Mouse (Mus musculus) liver, embryonic 14.5 days (tissue): ENCODE data around the gene Map7. TPM values are rescaled to one million over a fixed set of nuclear protein-coding genes. Genes with fewer than 3 reads are reported as not detected.
A peak's percentile ranks its signal among the peaks of the same experiment; 100 is the strongest.

ENCODE experiments used
- ATAC-seq: fragments of 200-750 bp; cut with Nextera tagmentation; 2 replicates; pipeline ENCODE4 v1.8.0; 2017; ENCODE audit warnings: moderate number of reproducible peaks, mild to moderate bottlenecking, moderate library complexity; ENCODE audit not compliant: insufficient read depth
- DNase-seq, 3 experiments: peaks; one replicate each; pipeline ENCODE4 v3.0.0-alpha.2; 2012 to 2013; ENCODE audit warnings: low read depth in 3 of 3, low spot score in 3 of 3
- H3K27ac ChIP-seq: fragments of 300-500 bp; sonication (generic); 2 replicates; pipeline ENCODE4 v1.5.1; 2014; ENCODE audit warnings: moderate library complexity, mild to moderate bottlenecking, control low read depth, inconsistent platforms
- H3K27me3 ChIP-seq: fragments of 300-500 bp; sonication (generic); 2 replicates; pipeline ENCODE4 v1.6.1; 2014; ENCODE audit warnings: mild to moderate bottlenecking, low read length, moderate library complexity; ENCODE audit not compliant: control insufficient read depth, insufficient read depth
- H3K36me3 ChIP-seq: fragments of 300-500 bp; sonication (generic); replicated peaks from 2 replicates; pipeline ENCODE4 v1.6.1; 2014; ENCODE audit warnings: low read depth; ENCODE audit not compliant: control insufficient read depth, insufficient read depth
- H3K4me1 ChIP-seq, 2 experiments: fragments of 200-500 bp in 1 of 2; fragments of 300-500 bp in 1 of 2; sonication (generic) in 1 of 2; replicated peaks; 2 replicates each; pipeline ENCODE4 v1.6.1; 2012 to 2014; ENCODE audit warnings: antibody characterized with exemption in 1 of 2, inconsistent platforms in 1 of 2, low read length in 1 of 2; ENCODE audit not compliant: control insufficient read depth in 2 of 2, insufficient read depth in 2 of 2
- H3K4me2 ChIP-seq: fragments of 300-500 bp; sonication (generic); 2 replicates; pipeline ENCODE4 v1.6.1; 2014; ENCODE audit warnings: low read depth, mild to moderate bottlenecking, control low read depth, moderate library complexity
- H3K4me3 ChIP-seq, 2 experiments: fragments of 200-500 bp in 1 of 2; fragments of 300-500 bp in 1 of 2; sonication (generic) in 1 of 2; 2 replicates each; pipeline ENCODE4 v1.5.1; 2012 to 2014; ENCODE audit warnings: low read depth in 2 of 2, low read length in 2 of 2, mild to moderate bottlenecking in 2 of 2, control low read depth in 1 of 2, inconsistent platforms in 1 of 2, moderate library complexity in 1 of 2; ENCODE audit not compliant: insufficient read depth in 1 of 2
- H3K9ac ChIP-seq: fragments of 300-500 bp; sonication (generic); replicated peaks from 2 replicates; pipeline ENCODE4 v1.6.1; 2014; ENCODE audit warnings: mild to moderate bottlenecking, control low read depth, moderate library complexity
- H3K9me3 ChIP-seq: fragments of 300-500 bp; sonication (generic); 2 replicates; pipeline ENCODE4 v1.6.1; 2016; ENCODE audit warnings: low read length, mixed read lengths; ENCODE audit not compliant: control insufficient read depth
- CTCF ChIP-seq: IDR thresholded peaks from 2 replicates; pipeline ENCODE4 v1.5.1; 2016; ENCODE audit warnings: antibody characterized with exemption, low read depth, control low read depth
- EP300 ChIP-seq: IDR thresholded peaks from 2 replicates; pipeline ENCODE4 v1.6.1; 2016; ENCODE audit warnings: antibody characterized with exemption, low read depth
- WGBS: fragments of 180-500 bp; shearing (Covaris S2); extraction: QIAGEN DNeasy Blood & Tissue Kit; methylation state at CpG from one replicate; pipeline ENCODE4 v1.1.7; 2014; ENCODE audit not compliant: insufficient replicate concordance; 5-methylcytosine and 5-hydroxymethylcytosine counted together
- polyA plus RNA-seq, 2 experiments: library from polyadenylated mRNA; depleted of rRNA in 1 of 2; stranded (reverse) in 1 of 2; unstranded in 1 of 2; fragments of >200 nt; fragmentation: Nextera tagmentation in 1 of 2; extraction: Ambion mirVana in 1 of 2; gene quantifications; 2 replicates each; pipeline versions ENCODE4 v1.2.1 to v1.2.3; 2012 to 2014

Gene Map7
- polyA plus RNA-seq, 2 experiments = 2.2 to 2.3 TPM

DNA sequence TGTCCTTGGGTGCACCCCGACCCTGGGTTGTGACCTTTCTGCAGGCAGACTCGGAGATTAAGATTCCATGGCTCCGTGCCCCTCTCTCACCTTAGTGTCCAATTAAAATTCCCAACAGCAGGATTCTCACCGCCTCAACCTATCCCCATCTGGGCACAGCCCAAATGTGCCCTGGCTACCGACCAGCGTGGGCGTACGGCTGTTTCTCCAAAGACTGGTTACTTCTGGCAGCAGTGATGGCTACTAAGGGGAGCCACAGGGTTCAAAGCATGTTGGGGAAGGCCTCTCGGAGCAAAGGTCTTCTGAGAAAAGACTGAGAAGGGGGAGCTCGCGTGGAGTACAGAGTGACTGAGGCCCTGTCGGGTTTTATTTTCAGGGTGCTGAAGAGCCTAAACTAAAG, 23.7 kb upstream of the Map7 start:
- Histone ChIP-seq H3K4me3 (no peak overlapping the region), H3K36me3 (no peaks in the 10 kb centered on the region), H3K27ac (no peak overlapping the region), H3K9me3 (no peaks in the 10 kb centered on the region), H3K9ac (no peak overlapping the region), H3K4me1 (0 out of 4 replicates have a peak, but pooled peaks cover 0 to 2% of the 10 kb centered on the region in 2 experiments), H3K27me3 (no peaks in the 10 kb centered on the region), H3K4me2 (no peak overlapping the region)
- 75% methylated on average over 12 of the region's 12 CpGs for WGBS
- ATAC-seq (no peak), DNase-seq (no peak)
- no peak for TF ChIP-seq EP300
- TF ChIP-seq CTCF = no peak

DNA sequence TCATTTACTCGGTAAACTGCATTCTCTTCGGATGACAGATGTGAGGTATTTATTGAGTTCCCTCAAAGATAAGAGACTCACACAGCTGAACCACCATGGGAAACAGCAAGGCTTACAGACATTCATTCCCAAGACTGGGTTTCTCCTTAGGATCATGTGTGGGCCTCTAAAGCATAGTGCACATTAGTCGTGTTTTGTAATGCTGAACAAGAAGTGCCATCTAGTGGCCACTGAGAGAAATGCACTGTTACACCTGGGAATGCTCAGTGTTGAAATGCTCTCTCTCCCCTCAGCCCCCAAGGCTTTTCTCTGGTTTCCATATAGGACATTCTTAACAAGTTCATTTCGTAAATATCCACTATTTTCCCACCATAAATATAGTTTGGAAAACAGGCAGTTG, 23.0 kb upstream of the Map7 start:
- no peak for TF ChIP-seq EP300
- TF ChIP-seq CTCF = peak; percentile 85
- H3K4me1 ChIP-seq = 0 out of 4 replicates have a peak, but pooled peaks cover 0 to 2% of the 10 kb centered on the region in 2 experiments
- no peaks in the 10 kb centered on the region for H3K27me3 ChIP-seq
- H3K4me3 ChIP-seq = no peak overlapping the region
- no peak overlapping the region for H3K9ac ChIP-seq
- no peak for DNase-seq
- no peak for ATAC-seq
- 42% methylated on average over 4 of the region's 4 CpGs for WGBS
- H3K36me3 ChIP-seq = no peaks in the 10 kb centered on the region
- H3K27ac ChIP-seq = no peak overlapping the region
- no peak overlapping the region for H3K4me2 ChIP-seq
- H3K9me3 ChIP-seq = no peaks in the 10 kb centered on the region

DNA sequence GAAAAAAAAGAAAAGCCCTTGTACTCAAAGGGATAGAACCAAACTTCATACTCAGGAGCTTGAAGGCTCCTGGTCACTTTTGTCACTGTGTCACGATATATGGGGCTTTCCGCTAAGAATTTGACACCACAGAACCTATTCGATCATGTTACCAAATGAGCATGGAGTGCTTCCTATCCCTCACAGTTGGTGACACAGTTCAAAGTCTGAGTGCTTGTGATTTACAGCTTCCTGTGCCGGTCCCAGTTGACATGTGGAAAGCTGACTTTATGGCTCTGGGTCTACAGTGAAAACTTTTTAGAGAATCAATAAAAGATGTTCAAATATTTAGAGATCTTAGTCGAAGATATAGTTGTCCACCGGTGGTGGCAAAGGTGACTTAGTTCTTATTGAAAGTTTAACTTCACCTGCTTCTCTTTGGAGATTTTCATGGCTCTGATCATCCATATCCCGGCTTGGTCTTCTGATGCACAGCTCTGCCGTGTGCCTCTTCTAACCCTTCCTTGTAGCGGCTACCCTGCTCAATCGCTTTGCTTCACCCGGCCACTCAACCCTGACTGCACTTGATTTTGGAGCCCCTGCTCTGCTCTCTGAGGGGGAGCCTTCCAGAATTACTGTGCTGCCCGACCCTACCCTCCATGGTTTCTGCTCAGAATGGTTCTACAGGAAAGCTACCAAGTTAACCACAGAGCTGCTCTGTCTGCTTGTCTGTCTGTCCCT, 15.2 kb upstream of the Map7 start:
- DNase-seq = no peak
- Histone ChIP-seq H3K9ac (no peak overlapping the region), H3K27me3 (no peaks in the 10 kb centered on the region), H3K4me3 (no peak overlapping the region), H3K9me3 (no peaks in the 10 kb centered on the region), H3K36me3 (no peaks in the 10 kb centered on the region), H3K27ac (no peak overlapping the region), H3K4me2 (no peak overlapping the region), H3K4me1 (peaks cover 2 to 12% of the 10 kb centered on the region in 2 experiments; a peak in 3 of 4 replicates)
- TF ChIP-seq EP300 (no peak), CTCF (no peak)
- 52% methylated on average over 12 of the region's 12 CpGs for WGBS
- ATAC-seq = no peak

DNA sequence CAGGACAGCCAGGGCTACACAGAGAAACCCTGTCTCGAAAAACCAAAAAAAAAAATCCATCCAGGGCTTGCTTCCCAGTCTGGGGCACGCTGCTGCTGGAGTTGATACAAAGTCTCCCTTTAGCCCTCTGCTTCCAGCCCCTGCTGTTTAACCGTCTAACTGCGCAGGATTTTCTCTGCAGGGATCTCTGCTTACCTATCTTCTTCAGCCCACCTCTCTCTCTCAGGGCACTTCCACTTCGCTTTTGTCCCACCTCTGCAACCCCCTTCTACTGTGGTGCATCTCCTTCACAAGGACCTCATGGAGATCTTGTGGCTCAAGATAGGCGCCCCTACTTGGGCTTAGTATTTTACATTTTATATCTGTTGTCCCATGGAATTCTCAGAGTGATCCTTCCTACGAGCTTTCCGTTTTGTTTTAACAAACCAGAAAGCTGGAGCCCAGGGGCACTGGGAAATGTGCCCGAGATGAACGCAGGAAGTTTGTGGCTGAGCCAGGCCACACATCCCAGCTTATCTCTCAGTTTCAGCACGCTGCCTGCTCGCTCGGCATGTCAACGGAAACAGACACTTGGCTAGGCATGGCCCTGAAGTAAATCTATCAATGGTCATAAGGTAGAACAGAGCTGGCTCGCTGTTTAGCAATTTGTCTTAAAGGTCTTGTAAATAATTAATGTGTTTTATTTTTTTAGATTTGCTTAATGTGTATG, 12.8 kb upstream of the Map7 start:
- 12% methylated on average over 15 of the region's 15 CpGs for WGBS
- H3K9me3 ChIP-seq = no peaks in the 10 kb centered on the region
- no peaks in the 10 kb centered on the region for H3K27me3 ChIP-seq
- no peaks in the 10 kb centered on the region for H3K36me3 ChIP-seq
- TF ChIP-seq EP300 (no peak), CTCF (no peak)
- peak overlapping the region; percentile 39 for H3K4me2 ChIP-seq
- H3K27ac ChIP-seq = no peak overlapping the region; the same call in 1 of the 2 replicates
- peak in 1 of 3 experiments; percentile 39 for DNase-seq
- peak; percentile 66 for ATAC-seq
- H3K9ac ChIP-seq = no peak overlapping the region; the same call in 1 of the 2 replicates
- H3K4me1 ChIP-seq = peaks cover 2 to 12% of the 10 kb centered on the region in 2 experiments; a peak in 3 of 4 replicates
- no peak overlapping the region for H3K4me3 ChIP-seq

DNA sequence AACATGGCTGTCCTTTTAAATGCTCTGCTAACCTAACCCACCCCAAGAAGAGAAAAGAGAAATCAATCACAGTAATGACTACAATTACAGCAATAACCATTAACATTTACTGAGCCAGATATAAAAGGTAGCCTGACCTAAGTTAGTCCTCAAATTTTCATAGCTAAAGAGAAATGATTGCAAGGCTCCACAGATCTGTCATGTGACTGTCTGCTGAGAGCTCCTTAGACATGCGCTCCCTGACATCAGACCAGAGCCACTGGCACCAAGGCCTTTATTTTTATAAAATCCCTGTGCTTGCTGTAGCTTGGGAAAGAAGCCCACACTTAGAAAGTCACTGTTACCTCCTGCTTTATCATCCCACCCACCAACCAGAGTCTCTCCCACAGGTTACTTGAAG, 11.8 kb upstream of the Map7 start:
- ATAC-seq = no peak
- Histone ChIP-seq H3K36me3 (no peaks in the 10 kb centered on the region), H3K27me3 (no peaks in the 10 kb centered on the region), H3K27ac (no peak overlapping the region), H3K4me1 (peaks cover 2 to 12% of the 10 kb centered on the region in 2 experiments; a peak in 3 of 4 replicates), H3K4me2 (no peak overlapping the region), H3K4me3 (no peak overlapping the region), H3K9ac (no peak overlapping the region), H3K9me3 (no peaks in the 10 kb centered on the region)
- WGBS = 77% methylated on average over 1 of the region's 1 CpGs
- TF ChIP-seq CTCF = no peak
- no peak for DNase-seq
